Mouse (Mus musculus) liver, postnatal 0 days (tissue): ENCODE results near the gene Abat.

Experiments used
- CTCF ChIP-seq: sonication (generic); IDR thresholded peaks from 2 replicates; pipeline ENCODE4 v1.5.1; 2016; ENCODE audit warnings: antibody characterized with exemption, low read depth
- EP300 ChIP-seq: IDR thresholded peaks from 2 replicates; pipeline ENCODE4 v1.6.1; 2016; ENCODE audit warnings: antibody characterized with exemption, low read depth, mild to moderate bottlenecking

- TF ChIP-seq EP300 (no peak), CTCF (no peak)
Measured at GRCm38 (mm10) chr16:8663022-8663421, 149.8 kb downstream of the Abat start.
